Mouse (Mus musculus) B cell, adult 62 days (primary cell): ENCODE results near the gene Csn3. TPM values are rescaled to one million over a fixed set of nuclear protein-coding genes. Genes with fewer than 3 reads are reported as not detected.

Experiments used
- total RNA-seq: library from RNA; stranded (reverse); gene quantifications from 4 replicates; pipeline ENCODE4 v1.2.4, GENCODE M21; 2023

The Csn3 gene
- total RNA-seq = not detected in 4 replicates

GRCm38 (mm10) chr5:87925372-87925771 lies at the start of gene Csn3:
TSS of gene Csn3 (plus strand) at chr5:87925579.

GRCm38 (mm10) chr5:87884729-87885128 lies 40.6 kb upstream of the Csn3 start, which contains the start of gene Odam:
TSS of gene Odam (plus strand) at chr5:87885029.

GRCm38 (mm10) chr5:87969201-87969600 lies 43.8 kb downstream of the Csn3 start, which contains the start of the genes 2310003L06Rik and Gm28434:
TSS of gene 2310003L06Rik (plus strand) at chr5:87969459.
TSS of gene Gm28434 (plus strand) at chr5:87969517.

GRCm38 (mm10) chr5:87979139-87979538 lies 53.8 kb downstream of the Csn3 start, which contains the start of gene Cabs1:
TSS of gene Cabs1 (plus strand) at chr5:87979439.

Other genes with a start within 250 kb of the Csn3 start
- gene Csn2, start 225.9 kb upstream of the Csn3 start, total RNA-seq = not detected in 4 replicates
- not detected in 4 replicates for gene Csn1s2a, start 151.0 kb upstream of the Csn3 start, total RNA-seq
- not detected in 4 replicates for gene Csn1s2b, start 117.5 kb upstream of the Csn3 start, total RNA-seq
- gene Prr27, start 99.9 kb upstream of the Csn3 start, total RNA-seq = not detected in 4 replicates
- gene Odam, start 40.5 kb upstream of the Csn3 start, total RNA-seq = not detected in 4 replicates
- gene 2310003L06Rik, start 43.9 kb downstream of the Csn3 start, total RNA-seq = not detected in 4 replicates
- gene Gm28434, start 43.9 kb downstream of the Csn3 start, total RNA-seq = not detected in 4 replicates
- not detected in 4 replicates for gene Cabs1, start 53.9 kb downstream of the Csn3 start, total RNA-seq
- not detected in 4 replicates for gene Smr3a, start 77.0 kb downstream of the Csn3 start, total RNA-seq
- not detected in 4 replicates for gene Smr2, start 161.0 kb downstream of the Csn3 start, total RNA-seq
- gene Gm11116, start 186.0 kb downstream of the Csn3 start, total RNA-seq = not detected in 4 replicates
- gene Gm11115, start 228.5 kb downstream of the Csn3 start, total RNA-seq = not detected in 4 replicates